Mouse (Mus musculus) gastrocnemius, postnatal 14 days (tissue): ENCODE measurements around the gene Nde1. TPM values are rescaled to one million over a fixed set of nuclear protein-coding genes. Genes with fewer than 3 reads are reported as not detected.
A peak's percentile ranks its signal among the peaks of the same experiment; 100 is the strongest.

Experiments used
- DNase-seq: peaks from one replicate; pipeline ENCODE4 v3.0.0; 2021; ENCODE audit warnings: mixed read lengths
- intact Hi-C: fragments of 180-260 bp; cut with DNase I; formaldehyde crosslinking; loops from one replicate; pipeline ENCODE4 v1.15.1; 2025; ENCODE audit warnings: low total_unique reads
- total RNA-seq, 2 experiments: library from RNA; stranded (reverse); gene quantifications; 2 replicates each; pipeline ENCODE4 v1.2.3; 2021

Nde1 gene
- total RNA-seq, 2 experiments from 2014 or later = 21.0 to 24.6 TPM

- peak; percentile 100 for DNase-seq
- intact Hi-C loops = no loop called here
Measured at GRCm38 (mm10) chr16:14158936-14159745, 3.9 kb upstream of the Nde1 start.

- intact Hi-C loops = no loop called here
- peak; percentile 50 for DNase-seq
Measured at GRCm38 (mm10) chr16:14159746-14160131, 3.3 kb upstream of the Nde1 start.

GRCm38 (mm10) chr16:14160941-14161340 lies 2.1 kb upstream of the Nde1 start:
- DNase-seq = no peak
- intact Hi-C loops = no loop called here

- no peak for DNase-seq
- intact Hi-C loops = no loop called here
Measured at GRCm38 (mm10) chr16:14163731-14164130, 656 bp downstream of the Nde1 start.

- intact Hi-C loops = no loop called here
Measured at GRCm38 (mm10) chr16:14166490-14166889, 3.4 kb downstream of the Nde1 start.

GRCm38 (mm10) chr16:14169706-14170105 lies 6.6 kb downstream of the Nde1 start:
- intact Hi-C loops = no loop called here

More at GRCm38 (mm10) chr16:14166490-14166889, 3.4 kb downstream of the Nde1 start:
- DNase-seq = no peak

GRCm38 (mm10) chr16:14178041-14178440 lies 15.0 kb downstream of the Nde1 start:
- intact Hi-C loops = no loop called here
- DNase-seq = no peak

More at GRCm38 (mm10) chr16:14169706-14170105, 6.6 kb downstream of the Nde1 start:
- no peak for DNase-seq

GRCm38 (mm10) chr16:14180163-14180733 lies 17.2 kb downstream of the Nde1 start:
- intact Hi-C loops = no loop called here
- DNase-seq = no peak

- no peak for DNase-seq
- intact Hi-C loops = no loop called here
Measured at GRCm38 (mm10) chr16:14182360-14182759, 19.3 kb downstream of the Nde1 start.

- no peak for DNase-seq
- intact Hi-C loops = no loop called here
Measured at GRCm38 (mm10) chr16:14183856-14184255, 20.8 kb downstream of the Nde1 start.

- no peak for DNase-seq
- intact Hi-C loops = no loop called here
Measured at GRCm38 (mm10) chr16:14185516-14185915, 22.4 kb downstream of the Nde1 start.

GRCm38 (mm10) chr16:14194164-14194950 lies 31.3 kb downstream of the Nde1 start:
- intact Hi-C loops = no loop called here
- no peak for DNase-seq

GRCm38 (mm10) chr16:14195427-14195826 lies 32.4 kb downstream of the Nde1 start:
- intact Hi-C loops = no loop called here
- peak; percentile 35 for DNase-seq

GRCm38 (mm10) chr16:14198798-14199197 lies 35.7 kb downstream of the Nde1 start:
- intact Hi-C loops = no loop called here
- no peak for DNase-seq

- intact Hi-C loops = no loop called here
- DNase-seq = no peak
Measured at GRCm38 (mm10) chr16:14215156-14215555, 52.1 kb downstream of the Nde1 start.

- intact Hi-C loops = loop anchor here (5.0 kb wide), 2 partner anchors 55 to 255 kb away; partner anchors contain the start of gene Myh11
Measured at GRCm38 (mm10) chr16:14237100-14237723, 74.1 kb downstream of the Nde1 start.

GRCm38 (mm10) chr16:14242059-14242458 lies 79.0 kb downstream of the Nde1 start:
- intact Hi-C loops = no loop called here
- no peak for DNase-seq

More at GRCm38 (mm10) chr16:14237100-14237723, 74.1 kb downstream of the Nde1 start:
- peak; percentile 64 for DNase-seq
